Mouse (Mus musculus) CH12.LX (cell line): ENCODE data around the gene AA986860.
A peak's percentile ranks its signal among the peaks of the same experiment; 100 is the strongest.

ENCODE experiments used
- CTCF ChIP-seq, 2 experiments: IDR thresholded peaks in 1 of 2; conservative IDR thresholded peaks in 1 of 2; 2 replicates each; pipeline ENCODE4 v1.5.1; 2011 to 2012; ENCODE audit warnings: low read depth in 2 of 2, low read length in 2 of 2, improper control_type of control experiment in 1 of 2, inconsistent platforms in 1 of 2, mild to moderate bottlenecking in 1 of 2, moderate library complexity in 1 of 2
- ELF1 ChIP-seq: IDR thresholded peaks from 2 replicates; pipeline ENCODE4 v1.6.1; 2014; ENCODE audit warnings: low read depth, mild to moderate bottlenecking, inconsistent platforms, low read length, improper control_type of control experiment
- MXI1 ChIP-seq: IDR thresholded peaks from 2 replicates; pipeline ENCODE4 v1.6.1; 2011; ENCODE audit warnings: mild to moderate bottlenecking, low read depth, low read length, improper control_type of control experiment
- POLR2A ChIP-seq: IDR thresholded peaks from 2 replicates; pipeline ENCODE4 v1.6.1; 2011; ENCODE audit warnings: low read depth, mild to moderate bottlenecking, improper control_type of control experiment, low read length
- RAD21 ChIP-seq: IDR thresholded peaks from 2 replicates; pipeline ENCODE4 v1.6.1; 2011; ENCODE audit warnings: low read depth, mild to moderate bottlenecking, low read length, improper control_type of control experiment, moderate library complexity
- TBP ChIP-seq: conservative IDR thresholded peaks from 2 replicates; pipeline ENCODE4 v1.6.1; 2011; ENCODE audit warnings: low read depth, low read length, improper control_type of control experiment

- TF ChIP-seq POLR2A (no peak), MXI1 (peak; percentile 5; the same call in 1 of the 2 replicates), TBP (no peak), ELF1 (no peak), CTCF (conservative IDR thresholded peaks at IDR 0.05 in 1 of 2, IDR thresholded peaks at IDR 0.05 in 1 of 2; ENCODE audit: low read depth in 2 of 2, low read length in 2 of 2) (no peak), RAD21 (no peak)
Observed at GRCm38 (mm10) chr1:130716513-130717290, 15.1 kb upstream of the AA986860 start.
